Mouse (Mus musculus): Measurements from ENCODE around the gene Kmt2a. TPM values are rescaled to one million over a fixed set of nuclear protein-coding genes. Genes with fewer than 3 reads are reported as not detected.

Gene Kmt2a
- polyA plus RNA-seq, 1 experiment = 39.1 TPM

- no peak overlapping the region for H3K4me3 ChIP-seq (replicated peaks; ENCODE audit: control insufficient read depth, low read depth, low read length)
- H3K4me1 ChIP-seq (ENCODE audit: control insufficient read depth, insufficient read depth, low read length) = no peaks in the 10 kb centered on the region
- TF ChIP-seq CTCF (IDR thresholded peaks at IDR 0.05; ENCODE audit: control insufficient read depth, insufficient read depth, low read length) (no peak), POLR2A (IDR thresholded peaks at IDR 0.05; ENCODE audit: borderline replicate concordance, control insufficient read depth, low read depth, low read length) (no peak)
- 89% methylated on average over 10 of the region's 10 CpGs for WGBS
- H3K27ac ChIP-seq (ENCODE audit: control insufficient read depth, insufficient read depth, low read depth, low read length, poor library complexity) = no peak overlapping the region
Observed at GRCm38 (mm10) chr9:44804678-44805077, 76.4 kb downstream of the Kmt2a start.

GRCm38 (mm10) chr9:44802808-44803450 is 78.2 kb downstream of the Kmt2a start, which contains the start of gene Ttc36:
Ttc36 (minus strand) TSS chr9:44803072.
- TF ChIP-seq POLR2A (IDR thresholded peaks at IDR 0.05; ENCODE audit: borderline replicate concordance, control insufficient read depth, low read depth, low read length) (no peak), CTCF (IDR thresholded peaks at IDR 0.05; ENCODE audit: control insufficient read depth, insufficient read depth, low read length) (no peak)
- WGBS = 68% methylated on average over 4 of the region's 4 CpGs

DNA sequence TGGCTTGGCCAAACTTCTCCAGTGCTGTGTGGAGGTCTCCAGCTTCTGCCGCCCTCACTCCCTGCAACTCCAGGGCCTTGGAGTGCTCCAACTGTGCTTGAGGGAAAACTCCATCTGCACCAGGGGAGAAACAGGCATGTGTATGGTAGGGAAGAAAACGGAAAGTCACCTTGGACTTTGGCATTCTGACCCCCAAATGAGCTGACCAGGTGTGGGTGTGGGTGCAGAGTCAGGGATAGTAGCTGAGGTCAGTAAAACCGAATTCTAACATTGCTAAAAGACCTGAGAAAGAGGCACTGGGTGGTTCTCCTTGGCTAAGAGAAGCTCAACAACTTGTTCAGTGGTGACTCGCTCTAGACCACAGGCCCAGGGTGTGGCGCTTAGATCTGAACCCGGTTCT is 79.4 kb downstream of the Kmt2a start:
- Histone ChIP-seq H3K4me1 (ENCODE audit: control insufficient read depth, insufficient read depth, low read length) (no peaks in the 10 kb centered on the region), H3K27ac (ENCODE audit: control insufficient read depth, insufficient read depth, low read depth, low read length, poor library complexity) (no peak overlapping the region), H3K4me3 (replicated peaks; ENCODE audit: control insufficient read depth, low read depth, low read length) (no peak overlapping the region)
- TF ChIP-seq POLR2A (IDR thresholded peaks at IDR 0.05; ENCODE audit: borderline replicate concordance, control insufficient read depth, low read depth, low read length) = no peak
- TF ChIP-seq CTCF (IDR thresholded peaks at IDR 0.05; ENCODE audit: control insufficient read depth, insufficient read depth, low read length) = no peak
- WGBS = 61% methylated on average over 6 of the region's 6 CpGs

More at GRCm38 (mm10) chr9:44802808-44803450, 78.2 kb downstream of the Kmt2a start, which contains the start of gene Ttc36:
- H3K4me1 ChIP-seq (ENCODE audit: control insufficient read depth, insufficient read depth, low read length) = no peaks in the 10 kb centered on the region
- no peak within 1 kb of the TSS for H3K27ac ChIP-seq (ENCODE audit: control insufficient read depth, insufficient read depth, low read depth, low read length, poor library complexity)
- H3K4me3 ChIP-seq (replicated peaks; ENCODE audit: control insufficient read depth, low read depth, low read length) = no peak within 1 kb of the TSS

DNA sequence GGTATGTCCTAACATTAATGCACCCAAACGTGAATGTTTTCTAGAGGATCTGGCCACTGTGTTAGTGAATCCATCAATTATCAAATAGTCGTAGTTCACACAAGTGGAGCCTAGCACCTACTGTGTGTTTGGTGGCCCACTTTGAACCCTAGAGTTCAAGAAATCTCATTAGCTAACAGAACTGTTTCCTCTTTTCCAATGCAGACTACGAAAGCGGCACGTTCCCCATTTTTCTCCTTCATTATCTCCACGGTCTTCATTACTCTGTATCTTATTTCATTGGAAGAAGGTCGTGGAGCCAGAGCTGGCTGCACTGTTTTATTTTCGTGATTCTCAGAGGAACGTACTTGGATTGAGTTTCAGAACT is 81.2 kb downstream of the Kmt2a start:
- TF ChIP-seq CTCF (IDR thresholded peaks at IDR 0.05; ENCODE audit: control insufficient read depth, insufficient read depth, low read length) (no peak), POLR2A (IDR thresholded peaks at IDR 0.05; ENCODE audit: borderline replicate concordance, control insufficient read depth, low read depth, low read length) (no peak)
- H3K4me3 ChIP-seq (replicated peaks; ENCODE audit: control insufficient read depth, low read depth, low read length) = no peak overlapping the region
- no peak overlapping the region for H3K27ac ChIP-seq (ENCODE audit: control insufficient read depth, insufficient read depth, low read depth, low read length, poor library complexity)
- H3K4me1 ChIP-seq (ENCODE audit: control insufficient read depth, insufficient read depth, low read length) = no peaks in the 10 kb centered on the region
- 31% methylated on average over 9 of the region's 9 CpGs for WGBS

GRCm38 (mm10) chr9:44799102-44799957 is 81.8 kb downstream of the Kmt2a start, which contains the start of gene Tmem25:
Tmem25 (minus strand) TSS chr9:44799307.
- Histone ChIP-seq H3K4me1 (ENCODE audit: control insufficient read depth, insufficient read depth, low read length) (no peaks in the 10 kb centered on the region), H3K27ac (ENCODE audit: control insufficient read depth, insufficient read depth, low read depth, low read length, poor library complexity) (no peak within 1 kb of the TSS; the same call in 1 of the 2 replicates), H3K4me3 (replicated peaks; ENCODE audit: control insufficient read depth, low read depth, low read length) (peak within 1 kb of the TSS; percentile 56)
- TF ChIP-seq CTCF (IDR thresholded peaks at IDR 0.05; ENCODE audit: control insufficient read depth, insufficient read depth, low read length) = no peak
- TF ChIP-seq POLR2A (IDR thresholded peaks at IDR 0.05; ENCODE audit: borderline replicate concordance, control insufficient read depth, low read depth, low read length) = no peak; the same call in 1 of the 2 replicates
- under 1% methylated on average over 75 of the region's 75 CpGs for WGBS

DNA sequence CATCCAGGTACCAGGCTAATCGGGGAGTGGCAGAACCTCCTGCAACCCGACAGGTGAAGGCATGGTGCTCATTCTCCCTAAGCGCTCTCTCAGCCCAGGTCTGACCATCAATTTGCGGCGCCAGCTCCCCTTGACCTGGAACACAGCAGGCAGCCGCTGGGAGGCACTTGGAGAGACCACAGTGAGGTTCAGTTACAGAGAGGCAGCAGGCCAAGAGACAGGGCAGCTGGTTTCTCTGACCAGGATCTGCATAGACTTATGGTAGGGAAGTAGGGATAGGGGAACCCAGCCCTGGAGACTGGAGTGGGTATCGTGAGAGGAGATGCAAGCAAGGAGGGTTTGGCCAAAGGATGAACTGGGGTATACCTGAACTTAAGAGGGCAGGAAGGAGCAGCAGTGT is 82.8 kb downstream of the Kmt2a start:
- no peak overlapping the region for H3K4me3 ChIP-seq (replicated peaks; ENCODE audit: control insufficient read depth, low read depth, low read length)
- WGBS = 70% methylated on average over 7 of the region's 7 CpGs
- H3K4me1 ChIP-seq (ENCODE audit: control insufficient read depth, insufficient read depth, low read length) = no peaks in the 10 kb centered on the region
- TF ChIP-seq CTCF (IDR thresholded peaks at IDR 0.05; ENCODE audit: control insufficient read depth, insufficient read depth, low read length) (no peak), POLR2A (IDR thresholded peaks at IDR 0.05; ENCODE audit: borderline replicate concordance, control insufficient read depth, low read depth, low read length) (no peak)
- H3K27ac ChIP-seq (ENCODE audit: control insufficient read depth, insufficient read depth, low read depth, low read length, poor library complexity) = no peak overlapping the region

DNA sequence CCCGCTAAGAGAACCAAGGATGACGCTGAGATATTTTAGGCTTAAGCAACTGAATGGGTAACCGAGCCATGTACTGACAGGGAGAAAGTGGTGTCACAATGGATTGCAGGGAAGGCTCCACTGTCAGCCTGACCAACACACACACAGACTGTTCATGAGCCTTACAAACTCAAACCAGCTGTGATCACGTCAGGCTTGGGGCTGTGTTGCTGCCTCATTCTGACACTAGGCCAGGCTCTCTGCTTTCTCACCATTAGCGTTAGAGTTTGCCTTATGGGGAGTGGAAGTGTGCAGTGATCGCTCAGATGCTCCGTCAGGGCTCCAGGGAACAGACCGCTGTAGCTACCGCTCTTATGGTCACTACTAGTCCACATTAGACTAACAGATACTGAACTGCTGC is 88.3 kb downstream of the Kmt2a start:
- TF ChIP-seq POLR2A (IDR thresholded peaks at IDR 0.05; ENCODE audit: borderline replicate concordance, control insufficient read depth, low read depth, low read length) (no peak), CTCF (IDR thresholded peaks at IDR 0.05; ENCODE audit: control insufficient read depth, insufficient read depth, low read length) (no peak)
- H3K4me1 ChIP-seq (ENCODE audit: control insufficient read depth, insufficient read depth, low read length) = no peaks in the 10 kb centered on the region
- 84% methylated on average over 9 of the region's 9 CpGs for WGBS
- H3K4me3 ChIP-seq (replicated peaks; ENCODE audit: control insufficient read depth, low read depth, low read length) = no peak overlapping the region
- no peak overlapping the region for H3K27ac ChIP-seq (ENCODE audit: control insufficient read depth, insufficient read depth, low read depth, low read length, poor library complexity)

Data from bone marrow, adult 2 months (tissue).